Mouse (Mus musculus) heart, postnatal 0 days (tissue): ENCODE results near the gene Hdgfl2. TPM values are rescaled to one million over a fixed set of nuclear protein-coding genes. Genes with fewer than 3 reads are reported as not detected.
"Not testable (repeated sequence)": the region's sequence is repeated elsewhere in the genome, so short reads cannot be mapped to it uniquely, and the experiment has no call there.

Source experiments
- ATAC-seq: fragments of 200-750 bp; cut with Nextera tagmentation; 2 replicates; pipeline ENCODE4 v1.8.0; 2017; ENCODE audit warnings: low read depth, moderate number of reproducible peaks, moderate library complexity; ENCODE audit not compliant: insufficient read depth
- DNase-seq: peaks from one replicate; pipeline ENCODE4 v3.0.0-alpha.2; 2016; ENCODE audit warnings: low spot score
- H3K27ac ChIP-seq: fragments of 300-500 bp; sonication (generic); 2 replicates; pipeline ENCODE4 v1.5.1; 2014; ENCODE audit warnings: low read depth, mild to moderate bottlenecking
- H3K27me3 ChIP-seq: fragments of 300-500 bp; sonication (generic); 2 replicates; pipeline ENCODE4 v1.6.1; 2014; ENCODE audit warnings: low read length, mixed read lengths; ENCODE audit not compliant: control insufficient read depth, insufficient read depth
- H3K36me3 ChIP-seq: fragments of 300-500 bp; sonication (generic); replicated peaks from 2 replicates; pipeline ENCODE4 v1.6.1; 2014; ENCODE audit warnings: low read length, mixed read lengths; ENCODE audit not compliant: control insufficient read depth, insufficient read depth
- H3K4me1 ChIP-seq: fragments of 300-500 bp; sonication (generic); 2 replicates; pipeline ENCODE4 v1.6.1; 2014; ENCODE audit warnings: antibody characterized with exemption; ENCODE audit not compliant: control insufficient read depth, insufficient read depth
- H3K4me2 ChIP-seq: fragments of 300-500 bp; sonication (generic); 2 replicates; pipeline ENCODE4 v1.6.1; 2014; ENCODE audit warnings: low read depth, mild to moderate bottlenecking, low read length, moderate library complexity
- H3K4me3 ChIP-seq: fragments of 300-500 bp; sonication (generic); 2 replicates; pipeline ENCODE4 v1.5.1; 2014; ENCODE audit warnings: low read depth, low read length
- H3K9ac ChIP-seq: fragments of 300-500 bp; sonication (generic); replicated peaks from 2 replicates; pipeline ENCODE4 v1.6.1; 2014; ENCODE audit warnings: low read depth, low read length, mixed read lengths
- H3K9me3 ChIP-seq: fragments of 300-500 bp; sonication (generic); replicated peaks from 2 replicates; pipeline ENCODE4 v1.6.1; 2016; ENCODE audit warnings: low read length; ENCODE audit not compliant: control insufficient read depth
- CTCF ChIP-seq: IDR thresholded peaks from 2 replicates; pipeline ENCODE4 v1.5.1; 2016; ENCODE audit warnings: antibody characterized with exemption, control low read depth, low read depth
- EP300 ChIP-seq: IDR thresholded peaks from 2 replicates; pipeline ENCODE4 v1.6.1; 2016; ENCODE audit warnings: antibody characterized with exemption, low read depth
- WGBS: fragments of 180-500 bp; shearing (Covaris S2); extraction: QIAGEN DNeasy Blood & Tissue Kit; methylation state at CpG from one replicate; pipeline ENCODE4 v1.1.7; 2014; 5-methylcytosine and 5-hydroxymethylcytosine counted together
- polyA plus RNA-seq: library from polyadenylated mRNA; unstranded; fragments of >200 nt; fragmentation: Nextera tagmentation; extraction: Ambion mirVana; gene quantifications from 2 replicates; pipeline ENCODE4 v1.2.1, GENCODE M21; 2015
- total RNA-seq: library from RNA; depleted of rRNA; stranded (reverse); fragments of >200 nt; gene quantifications from 2 replicates; pipeline ENCODE4 v1.2.3, GENCODE M21; 2014; ENCODE audit warnings: low replicate concordance

Gene Hdgfl2
- total and polyA plus RNA-seq, 2 experiments from 2014 or later: 35.9 to 52.1 TPM

GRCm38 (mm10) chr17:56077523-56077922 lies 1.9 kb upstream of the Hdgfl2 start:
- 81% methylated on average over 5 of the region's 5 CpGs for WGBS
- Histone ChIP-seq H3K4me1 (peaks cover 21% of the 10 kb centered on the region), H3K4me3 (no peak overlapping the region), H3K9me3 (no peaks in the 10 kb centered on the region), H3K4me2 (no peak overlapping the region), H3K27me3 (no peaks in the 10 kb centered on the region), H3K9ac (no peak overlapping the region), H3K36me3 (peaks cover 16% of the 10 kb centered on the region), H3K27ac (no peak overlapping the region)
- DNase-seq: no peak
- TF ChIP-seq CTCF: no peak
- TF ChIP-seq EP300: no peak
- ATAC-seq: no peak

GRCm38 (mm10) chr17:56078361-56078760 lies 1.1 kb upstream of the Hdgfl2 start:
- Histone ChIP-seq H3K4me1 (peaks cover 21% of the 10 kb centered on the region), H3K27ac (peak overlapping the region; percentile 79), H3K4me2 (peak overlapping the region; percentile 45), H3K4me3 (peak overlapping the region; percentile 30), H3K36me3 (peaks cover 14% of the 10 kb centered on the region; the same call in 1 of the 2 replicates)
- not testable (repeated sequence) for H3K9ac ChIP-seq, DNase-seq, H3K27me3 ChIP-seq, H3K9me3 ChIP-seq, ATAC-seq
- WGBS: 64% methylated on average over 9 of the region's 9 CpGs

- no peak for ATAC-seq
- Histone ChIP-seq H3K4me3 (peak overlapping the region; percentile 88), H3K4me1 (peaks cover 16% of the 10 kb centered on the region), H3K27ac (peak overlapping the region; percentile 66), H3K4me2 (peak overlapping the region; percentile 96), H3K9me3 (no peaks in the 10 kb centered on the region), H3K9ac (peak overlapping the region; percentile 91), H3K36me3 (peaks cover 22% of the 10 kb centered on the region; the same call in 1 of the 2 replicates), H3K27me3 (no peaks in the 10 kb centered on the region)
- TF ChIP-seq EP300 (no peak), CTCF (no peak)
- DNase-seq: no peak
- 2% methylated on average over 11 of the region's 11 CpGs for WGBS
Observed at GRCm38 (mm10) chr17:56079921-56080320, 487 bp downstream of the Hdgfl2 start.

- Histone ChIP-seq H3K27me3 (no peaks in the 10 kb centered on the region), H3K9me3 (no peaks in the 10 kb centered on the region), H3K27ac (no peak overlapping the region), H3K4me3 (peak overlapping the region; percentile 88), H3K9ac (peak overlapping the region; percentile 43), H3K4me2 (peak overlapping the region; percentile 96), H3K36me3 (peaks cover 29% of the 10 kb centered on the region; the same call in 1 of the 2 replicates), H3K4me1 (peaks cover 16% of the 10 kb centered on the region)
- WGBS: 13% methylated on average over 8 of the region's 8 CpGs
- TF ChIP-seq EP300 (no peak), CTCF (no peak)
- ATAC-seq: no peak
- peak; percentile 57 for DNase-seq
Observed at GRCm38 (mm10) chr17:56080781-56081585, 1.5 kb downstream of the Hdgfl2 start.

GRCm38 (mm10) chr17:56092312-56092711 lies 12.9 kb downstream of the Hdgfl2 start:
- Histone ChIP-seq H3K9ac (no peak overlapping the region), H3K4me1 (no peaks in the 10 kb centered on the region), H3K9me3 (no peaks in the 10 kb centered on the region), H3K27ac (no peak overlapping the region), H3K27me3 (no peaks in the 10 kb centered on the region), H3K4me3 (no peak overlapping the region), H3K36me3 (peaks cover 50% of the 10 kb centered on the region), H3K4me2 (no peak overlapping the region)
- TF ChIP-seq CTCF (no peak), EP300 (no peak)
- ATAC-seq (no peak), DNase-seq (no peak)
- 78% methylated on average over 1 of the region's 1 CpGs for WGBS
